Mouse (Mus musculus) forebrain, postnatal 0 days (tissue): Measurements from ENCODE around the gene Rfxap. TPM values are rescaled to one million over a fixed set of nuclear protein-coding genes. Genes with fewer than 3 reads are reported as not detected.

Experiments
- ATAC-seq: fragments of 200-750 bp; cut with Nextera tagmentation; 2 replicates; pipeline ENCODE4 v1.8.0; 2017; ENCODE audit warnings: mild to moderate bottlenecking, moderate library complexity
- DNase-seq: peaks from one replicate; pipeline ENCODE4 v3.0.0-alpha.2; 2015
- H3K27ac ChIP-seq: fragments of 300-500 bp; sonication (generic); 2 replicates; pipeline ENCODE4 v1.5.1; 2014; ENCODE audit warnings: low read depth, mild to moderate bottlenecking, antibody characterized with exemption, low read length, moderate library complexity, mixed read lengths
- H3K27me3 ChIP-seq: fragments of 300-500 bp; sonication (generic); 2 replicates; pipeline ENCODE4 v1.6.1; 2014; ENCODE audit warnings: mild to moderate bottlenecking, low read length, mixed read lengths; ENCODE audit not compliant: insufficient read depth
- H3K36me3 ChIP-seq: fragments of 300-500 bp; sonication (generic); 2 replicates; pipeline ENCODE4 v1.6.1; 2014; ENCODE audit warnings: mild to moderate bottlenecking, moderate library complexity; ENCODE audit not compliant: insufficient read depth
- H3K4me1 ChIP-seq: fragments of 300-500 bp; sonication (generic); 2 replicates; pipeline ENCODE4 v1.6.1; 2014; ENCODE audit warnings: antibody characterized with exemption; ENCODE audit not compliant: insufficient read depth
- H3K4me2 ChIP-seq: fragments of 300-500 bp; sonication (generic); 2 replicates; pipeline ENCODE4 v1.6.1; 2014; ENCODE audit warnings: low read depth, mild to moderate bottlenecking, moderate library complexity
- H3K4me3 ChIP-seq: fragments of 300-500 bp; sonication (generic); 2 replicates; pipeline ENCODE4 v1.5.1; 2014; ENCODE audit warnings: low read depth, low read length, mixed read lengths
- H3K9ac ChIP-seq: fragments of 300-500 bp; sonication (generic); 2 replicates; pipeline ENCODE4 v1.6.1; 2014; ENCODE audit warnings: mild to moderate bottlenecking
- H3K9me3 ChIP-seq: fragments of 300-500 bp; sonication (generic); 2 replicates; pipeline ENCODE4 v1.6.1; 2016; ENCODE audit warnings: low read length
- CTCF ChIP-seq: sonication (generic); IDR thresholded peaks from 2 replicates; pipeline ENCODE4 v1.5.1; 2016; ENCODE audit warnings: antibody characterized with exemption, control low read depth, low read depth
- WGBS: fragments of 180-500 bp; shearing (Covaris S2); extraction: QIAGEN DNeasy Blood & Tissue Kit; methylation state at CpG from one replicate; pipeline ENCODE4 v1.1.7; 2014; 5-methylcytosine and 5-hydroxymethylcytosine counted together
- polyA plus RNA-seq: library from polyadenylated mRNA; unstranded; fragments of >200 nt; fragmentation: Nextera tagmentation; extraction: Ambion mirVana; gene quantifications from 2 replicates; pipeline ENCODE4 v1.2.1, GENCODE M21; 2015
- total RNA-seq: library from RNA; depleted of rRNA; stranded (reverse); fragments of >200 nt; gene quantifications from 2 replicates; pipeline ENCODE4 v1.2.3, GENCODE M21; 2014

Gene Rfxap
- total and polyA plus RNA-seq, 2 experiments from 2014 or later, result 52.3 TPM

GRCm38 (mm10) chr3:54793762-54794161 is 13.8 kb downstream of the Rfxap start:
- TF ChIP-seq CTCF, result peak; percentile 23; the same call in 1 of the 2 replicates
- H3K27ac ChIP-seq, result no peak overlapping the region
- H3K9me3 ChIP-seq, result no peaks in the 10 kb centered on the region
- H3K27me3 ChIP-seq, result no peaks in the 10 kb centered on the region
- H3K4me1 ChIP-seq, result no peaks in the 10 kb centered on the region
- DNase-seq (no peak), ATAC-seq (no peak)
- no peaks in the 10 kb centered on the region for H3K36me3 ChIP-seq
- WGBS, result 85% methylated on average over 6 of the region's 6 CpGs
- no peak overlapping the region for H3K4me3 ChIP-seq
- H3K9ac ChIP-seq, result no peak overlapping the region
- no peak overlapping the region for H3K4me2 ChIP-seq

- Histone ChIP-seq H3K4me1 (no peaks in the 10 kb centered on the region), H3K4me2 (no peak overlapping the region), H3K9ac (no peak overlapping the region), H3K4me3 (no peak overlapping the region), H3K9me3 (no peaks in the 10 kb centered on the region), H3K27ac (no peak overlapping the region), H3K27me3 (no peaks in the 10 kb centered on the region), H3K36me3 (no peaks in the 10 kb centered on the region)
- ATAC-seq, result no peak
- TF ChIP-seq CTCF, result no peak
- no peak for DNase-seq
- 74% methylated on average over 10 of the region's 10 CpGs for WGBS
Observed at GRCm38 (mm10) chr3:54791822-54792677, 15.5 kb downstream of the Rfxap start.

GRCm38 (mm10) chr3:54790601-54791000 is 17.0 kb downstream of the Rfxap start:
- TF ChIP-seq CTCF, result no peak
- Histone ChIP-seq H3K27ac (no peak overlapping the region), H3K4me3 (no peak overlapping the region), H3K9ac (no peak overlapping the region), H3K4me1 (no peaks in the 10 kb centered on the region), H3K4me2 (no peak overlapping the region), H3K36me3 (no peaks in the 10 kb centered on the region), H3K27me3 (no peaks in the 10 kb centered on the region), H3K9me3 (no peaks in the 10 kb centered on the region)
- DNase-seq (no peak), ATAC-seq (no peak)
- 54% methylated on average over 2 of the region's 2 CpGs for WGBS

GRCm38 (mm10) chr3:54775989-54776631 is 31.5 kb downstream of the Rfxap start:
- H3K27me3 ChIP-seq, result no peaks in the 10 kb centered on the region
- H3K4me2 ChIP-seq, result no peak overlapping the region
- no peaks in the 10 kb centered on the region for H3K36me3 ChIP-seq
- 55% methylated on average over 7 of the region's 7 CpGs for WGBS
- no peak overlapping the region for H3K9ac ChIP-seq
- no peaks in the 10 kb centered on the region for H3K4me1 ChIP-seq
- H3K4me3 ChIP-seq, result no peak overlapping the region
- no peak for ATAC-seq
- no peak for DNase-seq
- H3K27ac ChIP-seq, result no peak overlapping the region
- no peak for TF ChIP-seq CTCF
- H3K9me3 ChIP-seq, result no peaks in the 10 kb centered on the region

GRCm38 (mm10) chr3:54773613-54774012 is 34.0 kb downstream of the Rfxap start:
- ATAC-seq, result no peak
- no peaks in the 10 kb centered on the region for H3K9me3 ChIP-seq
- no peak overlapping the region for H3K27ac ChIP-seq
- DNase-seq, result no peak
- TF ChIP-seq CTCF, result no peak
- 87% methylated on average over 6 of the region's 6 CpGs for WGBS
- H3K36me3 ChIP-seq, result no peaks in the 10 kb centered on the region
- H3K4me1 ChIP-seq, result no peaks in the 10 kb centered on the region
- H3K27me3 ChIP-seq, result no peaks in the 10 kb centered on the region
- no peak overlapping the region for H3K9ac ChIP-seq
- no peak overlapping the region for H3K4me2 ChIP-seq
- no peak overlapping the region for H3K4me3 ChIP-seq

GRCm38 (mm10) chr3:54769349-54770275 is 38.0 kb downstream of the Rfxap start:
- Histone ChIP-seq H3K9me3 (no peaks in the 10 kb centered on the region), H3K4me2 (no peak overlapping the region), H3K27ac (no peak overlapping the region), H3K4me1 (no peaks in the 10 kb centered on the region), H3K36me3 (no peaks in the 10 kb centered on the region), H3K4me3 (no peak overlapping the region), H3K27me3 (no peaks in the 10 kb centered on the region), H3K9ac (no peak overlapping the region)
- TF ChIP-seq CTCF, result no peak
- 55% methylated on average over 17 of the region's 17 CpGs for WGBS
- ATAC-seq (no peak), DNase-seq (no peak)
